Mouse (Mus musculus): ENCODE data around the gene Gm21882.
"Not testable (repeated sequence)": the region's sequence is repeated elsewhere in the genome, so short reads cannot be mapped to it uniquely, and the experiment has no call there.

Gene Gm21882

DNA sequence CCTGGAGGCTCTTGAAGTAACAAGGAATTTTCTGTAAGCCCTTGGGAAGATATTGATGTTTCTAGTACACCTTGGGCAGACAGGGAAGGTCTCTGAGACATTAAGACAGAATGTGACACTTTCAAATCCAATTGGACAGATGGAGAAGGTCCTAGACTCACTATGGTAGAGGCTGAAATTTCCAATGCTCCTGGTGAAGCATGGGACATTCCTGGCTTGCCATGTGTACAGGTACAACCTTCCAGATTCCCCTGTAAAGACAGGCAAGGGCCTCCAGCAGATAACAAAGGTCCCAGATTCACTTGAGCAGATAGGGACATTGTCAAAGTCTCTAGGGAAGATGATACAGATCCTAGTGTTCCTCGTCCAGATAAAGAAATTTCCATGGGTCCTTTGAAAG, at the start of gene Gm21882:
Gene Gm21882, minus strand, starts transcription at position 101 of the 400 bp plus-strand sequence.
- not testable (repeated sequence) for DNase-seq

All from cerebellum, postnatal 25 days (tissue).